Mouse (Mus musculus) brain, adult 2 months (tissue): ENCODE results near the gene Sept9.

Experiments
- DNase-seq: peaks from one replicate; pipeline ENCODE4 v3.0.0; 2011; ENCODE audit warnings: low read depth, low spot score

Sept9 gene

GRCm38 (mm10) chr11:117246286-117246685 lies 46.8 kb downstream of the Sept9 start:
- no peak for DNase-seq

GRCm38 (mm10) chr11:117246981-117247431 lies 47.5 kb downstream of the Sept9 start:
- no peak for DNase-seq

GRCm38 (mm10) chr11:117247541-117247940 lies 48.1 kb downstream of the Sept9 start:
- DNase-seq = no peak

GRCm38 (mm10) chr11:117248734-117249248 lies 49.3 kb downstream of the Sept9 start:
- DNase-seq = peak; percentile 84

GRCm38 (mm10) chr11:117249282-117249984 lies 50.0 kb downstream of the Sept9 start:
- DNase-seq = no peak

- no peak for DNase-seq
Measured at GRCm38 (mm10) chr11:117249985-117250928, 50.8 kb downstream of the Sept9 start.

GRCm38 (mm10) chr11:117251755-117252154 lies 52.3 kb downstream of the Sept9 start:
- no peak for DNase-seq

- peak; percentile 79 for DNase-seq
Measured at GRCm38 (mm10) chr11:117252846-117253245, 53.4 kb downstream of the Sept9 start.

GRCm38 (mm10) chr11:117254161-117255107 lies 55.0 kb downstream of the Sept9 start:
- no peak for DNase-seq

- DNase-seq = no peak
Measured at GRCm38 (mm10) chr11:117255108-117255489, 55.6 kb downstream of the Sept9 start.

GRCm38 (mm10) chr11:117256088-117256487 lies 56.6 kb downstream of the Sept9 start:
- DNase-seq = peak; percentile 77

GRCm38 (mm10) chr11:117256840-117257239 lies 57.4 kb downstream of the Sept9 start:
- no peak for DNase-seq

GRCm38 (mm10) chr11:117257266-117257665 lies 57.8 kb downstream of the Sept9 start:
- no peak for DNase-seq

GRCm38 (mm10) chr11:117257842-117258241 lies 58.4 kb downstream of the Sept9 start:
- DNase-seq = no peak

GRCm38 (mm10) chr11:117259178-117259960 lies 59.9 kb downstream of the Sept9 start:
- DNase-seq = peak; percentile 60

- no peak for DNase-seq
Measured at GRCm38 (mm10) chr11:117260631-117261030, 61.2 kb downstream of the Sept9 start.

- DNase-seq = no peak
Measured at GRCm38 (mm10) chr11:117263096-117263808, 63.8 kb downstream of the Sept9 start.

GRCm38 (mm10) chr11:117264162-117265021 lies 64.9 kb downstream of the Sept9 start:
- peak; percentile 36 for DNase-seq
